Mouse (Mus musculus) heart, adult 2 months (tissue): ENCODE results near the gene Phf14. TPM values are rescaled to one million over a fixed set of nuclear protein-coding genes. Genes with fewer than 3 reads are reported as not detected.
A peak's percentile ranks its signal among the peaks of the same experiment; 100 is the strongest.

ENCODE experiments used
- DNase-seq, 2 experiments: peaks; one replicate each; pipeline ENCODE4 v3.0.0; 2021
- H3K27ac ChIP-seq: fragments of 200-600 bp; 2 replicates; pipeline ENCODE4 v1.8.1; 2022
- H3K27me3 ChIP-seq: fragments of 200-500 bp; 2 replicates; pipeline ENCODE4 v1.6.1; 2012; ENCODE audit warnings: mild to moderate bottlenecking, low read length, inconsistent platforms, mixed read lengths; ENCODE audit not compliant: control insufficient read depth, insufficient read depth
- H3K36me3 ChIP-seq: fragments of 200-500 bp; 2 replicates; pipeline ENCODE4 v1.6.1; 2012; ENCODE audit warnings: low read length, inconsistent platforms; ENCODE audit not compliant: control insufficient read depth, insufficient read depth
- H3K4me1 ChIP-seq: fragments of 200-500 bp; 2 replicates; pipeline ENCODE4 v1.6.1; 2011; ENCODE audit warnings: low read length; ENCODE audit not compliant: control insufficient read depth, insufficient read depth
- H3K4me3 ChIP-seq: fragments of 200-600 bp; 2 replicates; pipeline ENCODE4 v1.8.1; 2022
- H3K79me2 ChIP-seq: fragments of 200-500 bp; replicated peaks from 2 replicates; pipeline ENCODE4 v1.6.1; 2012; ENCODE audit warnings: mild to moderate bottlenecking, inconsistent platforms, low read length, moderate library complexity, mixed read lengths; ENCODE audit not compliant: control insufficient read depth, insufficient read depth
- H3K9ac ChIP-seq: fragments of 200-500 bp; 2 replicates; pipeline ENCODE4 v1.6.1; 2012; ENCODE audit warnings: low read depth, mild to moderate bottlenecking, control low read depth, inconsistent platforms, low read length, mixed read lengths
- CTCF ChIP-seq: fragments of 200-600 bp; IDR thresholded peaks from 2 replicates; pipeline ENCODE4 v1.8.1; 2022; ENCODE audit warnings: antibody characterized with exemption, mild to moderate bottlenecking, moderate library complexity
- EP300 ChIP-seq: fragments of 200-500 bp; IDR thresholded peaks from 2 replicates; pipeline ENCODE4 v1.6.1; 2011; ENCODE audit warnings: low read depth, low read length, control low read depth; ENCODE audit not compliant: insufficient read depth
- POLR2A ChIP-seq: fragments of 200-500 bp; IDR thresholded peaks from 2 replicates; pipeline ENCODE4 v1.6.1; 2011; ENCODE audit warnings: mild to moderate bottlenecking, low read depth, low read length, control low read depth; ENCODE audit not compliant: insufficient read depth
- WGBS: fragments of 180-500 bp; shearing (Covaris S2); methylation state at CpG from one replicate; pipeline ENCODE4 v1.1.7; 2018; 5-methylcytosine and 5-hydroxymethylcytosine counted together
- intact Hi-C: fragments of 180-260 bp; cut with DNase I; formaldehyde crosslinking; loops from one replicate; pipeline ENCODE4 v1.15.1; 2025
- polyA plus RNA-seq: library from polyadenylated mRNA; depleted of rRNA; stranded (reverse); fragments of >200 nt; gene quantifications from 2 replicates; pipeline ENCODE4 v1.2.3, GENCODE M21; 2012
- total RNA-seq, 2 experiments: library from RNA; stranded (reverse); gene quantifications; 2 replicates each; pipeline ENCODE4 v1.2.3; 2021

Phf14 gene
- total and polyA plus RNA-seq, 3 experiments: 8.4 to 47.4 (median 45.9) TPM

GRCm38 (mm10) chr6:12054149-12054548 is 146.5 kb downstream of the Phf14 start:
- Histone ChIP-seq H3K4me1 (no peaks in the 10 kb centered on the region), H3K27ac (no peak overlapping the region), H3K36me3 (no peaks in the 10 kb centered on the region; the same call in 1 of the 2 replicates), H3K9ac (no peak overlapping the region), H3K79me2 (no peaks in the 10 kb centered on the region), H3K27me3 (no peaks in the 10 kb centered on the region), H3K4me3 (no peak overlapping the region)
- 21% methylated on average over 3 of the region's 3 CpGs for WGBS
- no peak for TF ChIP-seq EP300
- intact Hi-C loops: no loop called here
- DNase-seq: peak in 1 of 2 experiments; percentile 4

GRCm38 (mm10) chr6:12058717-12059116 is 151.1 kb downstream of the Phf14 start:
- intact Hi-C loops: no loop called here
- H3K9ac ChIP-seq: no peak overlapping the region
- 95% methylated on average over 5 of the region's 5 CpGs for whole genome bisulfite sequencing
- no peaks in the 10 kb centered on the region for H3K27me3 ChIP-seq
- no peak overlapping the region for H3K27ac ChIP-seq
- no peaks in the 10 kb centered on the region for H3K4me1 ChIP-seq
- no peak for TF ChIP-seq CTCF
- no peak for DNase-seq
- no peaks in the 10 kb centered on the region; the same call in 1 of the 2 replicates for H3K36me3 ChIP-seq
- H3K79me2 ChIP-seq: no peaks in the 10 kb centered on the region
- H3K4me3 ChIP-seq: no peak overlapping the region

- no peak for TF ChIP-seq POLR2A
- TF ChIP-seq CTCF: no peak
- TF ChIP-seq EP300: no peak
Measured at GRCm38 (mm10) chr6:12059971-12060370, 152.4 kb downstream of the Phf14 start.

GRCm38 (mm10) chr6:12060452-12061140 is 153.0 kb downstream of the Phf14 start:
- TF ChIP-seq CTCF (no peak), EP300 (no peak), POLR2A (no peak)
- no peak for DNase-seq
- 89% methylated on average over 9 of the region's 9 CpGs for WGBS

More at GRCm38 (mm10) chr6:12059971-12060370, 152.4 kb downstream of the Phf14 start:
- H3K9ac ChIP-seq: no peak overlapping the region
- H3K36me3 ChIP-seq: no peaks in the 10 kb centered on the region; the same call in 1 of the 2 replicates
- H3K27me3 ChIP-seq: no peaks in the 10 kb centered on the region
- no peaks in the 10 kb centered on the region for H3K4me1 ChIP-seq
- intact Hi-C loops: no loop called here
- no peak for DNase-seq
- no peaks in the 10 kb centered on the region for H3K79me2 ChIP-seq
- no peak overlapping the region for H3K27ac ChIP-seq
- no peak overlapping the region for H3K4me3 ChIP-seq
- 87% methylated on average over 7 of the region's 7 CpGs for WGBS

GRCm38 (mm10) chr6:12067956-12068355 is 160.3 kb downstream of the Phf14 start:
- Histone ChIP-seq H3K4me1 (no peaks in the 10 kb centered on the region), H3K9ac (no peak overlapping the region), H3K27ac (no peak overlapping the region), H3K27me3 (no peaks in the 10 kb centered on the region), H3K36me3 (no peaks in the 10 kb centered on the region), H3K79me2 (no peaks in the 10 kb centered on the region), H3K4me3 (no peak overlapping the region)
- TF ChIP-seq CTCF (no peak), EP300 (no peak), POLR2A (no peak)
- intact Hi-C loops: no loop called here
- DNase-seq: no peak
- WGBS: 88% methylated on average over 4 of the region's 4 CpGs

More at GRCm38 (mm10) chr6:12060452-12061140, 153.0 kb downstream of the Phf14 start:
- intact Hi-C loops: no loop called here
- Histone ChIP-seq H3K79me2 (no peaks in the 10 kb centered on the region), H3K36me3 (no peaks in the 10 kb centered on the region), H3K27ac (no peak overlapping the region), H3K4me1 (no peaks in the 10 kb centered on the region), H3K4me3 (no peak overlapping the region), H3K27me3 (no peaks in the 10 kb centered on the region), H3K9ac (no peak overlapping the region)

GRCm38 (mm10) chr6:12069357-12069756 is 161.7 kb downstream of the Phf14 start:
- Histone ChIP-seq H3K36me3 (no peaks in the 10 kb centered on the region), H3K27me3 (no peaks in the 10 kb centered on the region), H3K4me3 (no peak overlapping the region), H3K9ac (no peak overlapping the region), H3K79me2 (no peaks in the 10 kb centered on the region), H3K27ac (no peak overlapping the region), H3K4me1 (no peaks in the 10 kb centered on the region)
- intact Hi-C loops: no loop called here
- WGBS: 56% methylated on average over 2 of the region's 2 CpGs
- TF ChIP-seq POLR2A (no peak), CTCF (no peak), EP300 (no peak)
- no peak for DNase-seq
